Mouse (Mus musculus) heart, embryonic 16.5 days (tissue): Measurements from ENCODE around the gene Pgam5. TPM values are rescaled to one million over a fixed set of nuclear protein-coding genes. Genes with fewer than 3 reads are reported as not detected.

Source experiments
- ATAC-seq: fragments of 200-750 bp; cut with Nextera tagmentation; replicated peaks from 2 replicates; pipeline ENCODE4 v1.8.0; 2017; ENCODE audit warnings: moderate number of reproducible peaks; ENCODE audit not compliant: insufficient read depth, low FRiP score; ENCODE audit errors: extremely low read depth
- H3K27ac ChIP-seq: fragments of 300-500 bp; sonication (generic); 2 replicates; pipeline ENCODE4 v1.5.1; 2014; ENCODE audit warnings: mild to moderate bottlenecking, low read length, control low read depth, moderate library complexity
- H3K27me3 ChIP-seq: fragments of 300-500 bp; sonication (generic); 2 replicates; pipeline ENCODE4 v1.6.1; 2014; ENCODE audit warnings: low read length, mixed read lengths; ENCODE audit not compliant: control insufficient read depth, insufficient read depth
- H3K36me3 ChIP-seq: fragments of 300-500 bp; sonication (generic); 2 replicates; pipeline ENCODE4 v1.6.1; 2014; ENCODE audit not compliant: control insufficient read depth, insufficient read depth
- H3K4me1 ChIP-seq: fragments of 300-500 bp; sonication (generic); 2 replicates; pipeline ENCODE4 v1.6.1; 2014; ENCODE audit warnings: low read length, mixed read lengths; ENCODE audit not compliant: control insufficient read depth, insufficient read depth
- H3K4me2 ChIP-seq: fragments of 300-500 bp; sonication (generic); 2 replicates; pipeline ENCODE4 v1.6.1; 2014; ENCODE audit warnings: low read depth, mild to moderate bottlenecking, control low read depth, low read length
- H3K4me3 ChIP-seq: fragments of 300-500 bp; sonication (generic); 2 replicates; pipeline ENCODE4 v1.5.1; 2014; ENCODE audit warnings: mild to moderate bottlenecking, control low read depth, low read length
- H3K9ac ChIP-seq: fragments of 300-500 bp; sonication (generic); 2 replicates; pipeline ENCODE4 v1.6.1; 2014; ENCODE audit warnings: low read length, control low read depth
- H3K9me3 ChIP-seq: fragments of 300-500 bp; sonication (generic); replicated peaks from 2 replicates; pipeline ENCODE4 v1.6.1; 2016; ENCODE audit warnings: low read length; ENCODE audit not compliant: control insufficient read depth
- WGBS: fragments of 180-500 bp; shearing (Covaris S2); extraction: QIAGEN DNeasy Blood & Tissue Kit; methylation state at CpG from one replicate; pipeline ENCODE4 v1.1.7; 2014; 5-methylcytosine and 5-hydroxymethylcytosine counted together
- polyA plus RNA-seq: library from polyadenylated mRNA; unstranded; fragments of >200 nt; fragmentation: Nextera tagmentation; extraction: Ambion mirVana; gene quantifications from 2 replicates; pipeline ENCODE4 v1.2.1, GENCODE M21; 2015

Gene Pgam5
- polyA plus RNA-seq, 1 experiment from 2014 or later = 51.5 TPM

- Histone ChIP-seq H3K27me3 (no peaks in the 10 kb centered on the region), H3K9me3 (no peaks in the 10 kb centered on the region), H3K36me3 (peaks cover 4% of the 10 kb centered on the region; the same call in 1 of the 2 replicates), H3K4me3 (peak within 1 kb of the TSS; percentile 91), H3K27ac (peak within 1 kb of the TSS; percentile 76), H3K4me1 (peaks cover 13% of the 10 kb centered on the region), H3K9ac (peak within 1 kb of the TSS; percentile 86), H3K4me2 (peak within 1 kb of the TSS; percentile 99)
- peak; percentile 100 for ATAC-seq
- WGBS = under 1% methylated on average over 55 of the region's 64 CpGs
Measured at GRCm38 (mm10) chr5:110285770-110286445, 16.2 kb upstream of the Pgam5 start, which contains the start of the genes Pxmp2 and Pole. TSS of gene Pxmp2 (minus strand) at chr5:110286186. TSS of gene Pole (plus strand) at chr5:110286306.

GRCm38 (mm10) chr5:110285156-110285555, 15.4 kb upstream of the Pgam5 start:
- no peaks in the 10 kb centered on the region for H3K36me3 ChIP-seq
- H3K4me1 ChIP-seq = peaks cover 13% of the 10 kb centered on the region
- H3K4me2 ChIP-seq = peak overlapping the region; percentile 99
- H3K9ac ChIP-seq = peak overlapping the region; percentile 83
- ATAC-seq = no peak
- WGBS = 2% methylated on average over 15 of the region's 15 CpGs
- H3K9me3 ChIP-seq = no peaks in the 10 kb centered on the region
- H3K4me3 ChIP-seq = peak overlapping the region; percentile 91
- no peak overlapping the region for H3K27ac ChIP-seq
- H3K27me3 ChIP-seq = no peaks in the 10 kb centered on the region

GRCm38 (mm10) chr5:110284536-110284935, 14.8 kb upstream of the Pgam5 start:
- Histone ChIP-seq H3K4me3 (peak overlapping the region; percentile 91), H3K27ac (no peak overlapping the region), H3K9me3 (no peaks in the 10 kb centered on the region), H3K36me3 (no peaks in the 10 kb centered on the region), H3K27me3 (no peaks in the 10 kb centered on the region), H3K4me1 (peaks cover 13% of the 10 kb centered on the region), H3K9ac (peak overlapping the region; percentile 83), H3K4me2 (peak overlapping the region; percentile 99)
- no peak for ATAC-seq
- 9% methylated on average over 4 of the region's 4 CpGs for WGBS

GRCm38 (mm10) chr5:110281984-110282383, 12.3 kb upstream of the Pgam5 start:
- WGBS = 68% methylated on average over 2 of the region's 2 CpGs
- Histone ChIP-seq H3K27me3 (no peaks in the 10 kb centered on the region), H3K36me3 (no peaks in the 10 kb centered on the region), H3K4me2 (no peak overlapping the region), H3K27ac (no peak overlapping the region), H3K9me3 (no peaks in the 10 kb centered on the region), H3K4me3 (no peak overlapping the region), H3K4me1 (peaks cover 12% of the 10 kb centered on the region), H3K9ac (no peak overlapping the region)
- no peak for ATAC-seq

GRCm38 (mm10) chr5:110276910-110277309, 7.2 kb upstream of the Pgam5 start:
- H3K27me3 ChIP-seq = no peaks in the 10 kb centered on the region
- no peak overlapping the region for H3K4me3 ChIP-seq
- WGBS = 74% methylated on average over 1 of the region's 1 CpGs
- H3K4me2 ChIP-seq = no peak overlapping the region
- no peak overlapping the region for H3K27ac ChIP-seq
- ATAC-seq = no peak
- H3K9me3 ChIP-seq = no peaks in the 10 kb centered on the region
- H3K9ac ChIP-seq = no peak overlapping the region
- H3K36me3 ChIP-seq = no peaks in the 10 kb centered on the region
- no peaks in the 10 kb centered on the region for H3K4me1 ChIP-seq

- Histone ChIP-seq H3K27ac (no peak overlapping the region), H3K27me3 (no peaks in the 10 kb centered on the region), H3K4me2 (no peak overlapping the region), H3K4me3 (no peak overlapping the region), H3K9ac (no peak overlapping the region), H3K36me3 (no peaks in the 10 kb centered on the region), H3K4me1 (no peaks in the 10 kb centered on the region), H3K9me3 (no peaks in the 10 kb centered on the region)
- ATAC-seq = no peak
- WGBS = 76% methylated on average over 2 of the region's 2 CpGs
Measured at GRCm38 (mm10) chr5:110276391-110276790, 6.7 kb upstream of the Pgam5 start.

GRCm38 (mm10) chr5:110274846-110275245, 5.1 kb upstream of the Pgam5 start:
- 47% methylated on average over 2 of the region's 2 CpGs for WGBS
- no peak overlapping the region for H3K4me2 ChIP-seq
- no peaks in the 10 kb centered on the region for H3K36me3 ChIP-seq
- H3K9ac ChIP-seq = no peak overlapping the region
- H3K4me1 ChIP-seq = no peaks in the 10 kb centered on the region
- H3K27me3 ChIP-seq = no peaks in the 10 kb centered on the region
- H3K9me3 ChIP-seq = no peaks in the 10 kb centered on the region
- H3K4me3 ChIP-seq = no peak overlapping the region
- H3K27ac ChIP-seq = no peak overlapping the region
- no peak for ATAC-seq

GRCm38 (mm10) chr5:110274147-110274546, 4.4 kb upstream of the Pgam5 start:
- Histone ChIP-seq H3K36me3 (no peaks in the 10 kb centered on the region), H3K9ac (no peak overlapping the region), H3K4me2 (no peak overlapping the region), H3K4me3 (no peak overlapping the region), H3K27ac (no peak overlapping the region), H3K9me3 (no peaks in the 10 kb centered on the region), H3K27me3 (no peaks in the 10 kb centered on the region), H3K4me1 (no peaks in the 10 kb centered on the region)
- WGBS = 77% methylated on average over 4 of the region's 4 CpGs
- ATAC-seq = no peak

GRCm38 (mm10) chr5:110270242-110270641, 529 bp upstream of the Pgam5 start:
- Histone ChIP-seq H3K9ac (no peak overlapping the region), H3K27ac (no peak overlapping the region), H3K4me3 (no peak overlapping the region), H3K9me3 (no peaks in the 10 kb centered on the region), H3K4me2 (0 out of 2 replicates have a peak overlapping the region, but pooled peaks have one; percentile 41), H3K4me1 (peaks cover 7% of the 10 kb centered on the region), H3K27me3 (no peaks in the 10 kb centered on the region), H3K36me3 (peaks cover 16% of the 10 kb centered on the region)
- WGBS = 94% methylated on average over 6 of the region's 6 CpGs
- no peak for ATAC-seq
